Mouse (Mus musculus): ENCODE data around the gene Zp1. TPM values are rescaled to one million over a fixed set of nuclear protein-coding genes. Genes with fewer than 3 reads are reported as not detected.

Zp1 gene
- polyA plus RNA-seq, 1 experiment from 2014 or later: 0.79 TPM

DNA sequence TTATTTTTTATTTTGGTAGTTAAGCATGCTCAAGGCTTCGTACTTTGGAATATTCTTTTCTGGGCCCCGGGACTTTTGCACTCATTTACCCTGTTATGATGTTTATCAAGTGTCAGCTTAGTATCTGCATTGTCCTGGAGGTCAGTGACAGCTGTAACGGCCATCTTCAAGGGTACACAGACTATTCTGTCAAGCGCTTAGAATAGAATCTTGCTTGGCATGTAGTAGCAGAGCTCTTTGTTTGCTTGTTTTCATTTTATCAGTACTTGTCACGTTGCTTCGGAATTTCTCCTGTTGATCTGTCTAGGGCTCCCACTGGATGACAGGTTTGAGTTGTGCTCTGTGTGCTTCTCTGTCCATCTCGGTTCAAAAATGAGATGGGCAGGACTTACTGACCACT lies 23.6 kb downstream of the Zp1 start:
- WGBS: 78% methylated on average over 7 of the region's 7 CpGs
- H3K9ac ChIP-seq (ENCODE audit: low read depth, low read length): no peak overlapping the region; the same call in 1 of the 2 replicates

GRCm38 (mm10) chr19:10895708-10896107 lies 24.7 kb downstream of the Zp1 start:
- Histone ChIP-seq H3K4me2 (ENCODE audit: low read length) (peak overlapping the region; percentile 62), H3K27ac (ENCODE audit: low read depth, low read length) (peak overlapping the region; percentile 95), H3K4me3 (ENCODE audit: low read length) (peak overlapping the region; percentile 94), H3K36me3 (ENCODE audit: control insufficient read depth, insufficient read depth, low read length) (peaks cover 26% of the 10 kb centered on the region), H3K27me3 (replicated peaks; ENCODE audit: control insufficient read depth, insufficient read depth, low read length) (no peaks in the 10 kb centered on the region), H3K4me1 (ENCODE audit: control insufficient read depth, insufficient read depth, low read depth, low read length) (peaks cover 15% of the 10 kb centered on the region), H3K9ac (ENCODE audit: low read depth, low read length) (peak overlapping the region; percentile 92), H3K9me3 (ENCODE audit: control insufficient read depth, low read length) (no peaks in the 10 kb centered on the region)
- WGBS: under 1% methylated on average over 16 of the region's 16 CpGs
- ATAC-seq: no peak

More for the DNA sequence above, 23.6 kb downstream of the Zp1 start:
- Histone ChIP-seq H3K9me3 (ENCODE audit: control insufficient read depth, low read length) (no peaks in the 10 kb centered on the region), H3K36me3 (ENCODE audit: control insufficient read depth, insufficient read depth, low read length) (peaks cover 37% of the 10 kb centered on the region), H3K27ac (ENCODE audit: low read depth, low read length) (no peak overlapping the region), H3K4me1 (ENCODE audit: control insufficient read depth, insufficient read depth, low read depth, low read length) (peaks cover 15% of the 10 kb centered on the region), H3K4me2 (ENCODE audit: low read length) (peak overlapping the region; percentile 62), H3K27me3 (replicated peaks; ENCODE audit: control insufficient read depth, insufficient read depth, low read length) (no peaks in the 10 kb centered on the region), H3K4me3 (ENCODE audit: low read length) (peak overlapping the region; percentile 94)
- ATAC-seq: no peak

GRCm38 (mm10) chr19:10895016-10895528 lies 25.4 kb downstream of the Zp1 start, which contains the start of gene Prpf19:
Gene Prpf19, plus strand, starts transcription at chr19:10895231.
- H3K27me3 ChIP-seq (replicated peaks; ENCODE audit: control insufficient read depth, insufficient read depth, low read length): no peaks in the 10 kb centered on the region
- under 1% methylated on average over 43 of the region's 43 CpGs for WGBS
- H3K4me3 ChIP-seq (ENCODE audit: low read length): peak within 1 kb of the TSS; percentile 94
- peaks cover 15% of the 10 kb centered on the region for H3K4me1 ChIP-seq (ENCODE audit: control insufficient read depth, insufficient read depth, low read depth, low read length)
- H3K9ac ChIP-seq (ENCODE audit: low read depth, low read length): peak within 1 kb of the TSS; percentile 92
- peaks cover 19% of the 10 kb centered on the region for H3K36me3 ChIP-seq (ENCODE audit: control insufficient read depth, insufficient read depth, low read length)
- H3K27ac ChIP-seq (ENCODE audit: low read depth, low read length): peak within 1 kb of the TSS; percentile 95
- peak; percentile 97 for ATAC-seq
- peak within 1 kb of the TSS; percentile 62 for H3K4me2 ChIP-seq (ENCODE audit: low read length)
- H3K9me3 ChIP-seq (ENCODE audit: control insufficient read depth, low read length): no peaks in the 10 kb centered on the region

DNA sequence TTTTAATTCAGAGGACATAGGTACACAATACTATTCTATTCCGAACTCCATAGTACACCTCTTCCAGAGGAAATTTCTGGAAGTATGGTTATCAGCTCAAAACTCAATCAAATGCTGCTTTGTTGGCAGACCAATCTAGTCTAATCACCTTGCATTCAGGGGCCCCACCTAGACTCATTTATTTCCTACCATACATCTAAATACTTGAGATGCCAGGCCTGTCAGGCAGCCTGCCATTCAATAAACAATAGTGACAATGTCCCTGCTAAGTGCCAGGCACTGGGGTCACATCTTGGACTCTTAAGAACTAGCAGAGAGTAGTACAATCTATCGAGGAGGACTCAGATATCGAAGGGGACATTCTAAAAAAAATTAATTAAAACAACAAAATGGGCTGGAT lies 28.2 kb downstream of the Zp1 start:
- whole genome bisulfite sequencing: 91% methylated on average over 3 of the region's 3 CpGs
- Histone ChIP-seq H3K27me3 (replicated peaks; ENCODE audit: control insufficient read depth, insufficient read depth, low read length) (no peaks in the 10 kb centered on the region), H3K9me3 (ENCODE audit: control insufficient read depth, low read length) (no peaks in the 10 kb centered on the region), H3K9ac (ENCODE audit: low read depth, low read length) (no peak overlapping the region), H3K4me2 (ENCODE audit: low read length) (no peak overlapping the region), H3K36me3 (ENCODE audit: control insufficient read depth, insufficient read depth, low read length) (no peaks in the 10 kb centered on the region), H3K4me3 (ENCODE audit: low read length) (no peak overlapping the region), H3K4me1 (ENCODE audit: control insufficient read depth, insufficient read depth, low read depth, low read length) (peaks cover 14% of the 10 kb centered on the region), H3K27ac (ENCODE audit: low read depth, low read length) (no peak overlapping the region)
- ATAC-seq: no peak

DNA sequence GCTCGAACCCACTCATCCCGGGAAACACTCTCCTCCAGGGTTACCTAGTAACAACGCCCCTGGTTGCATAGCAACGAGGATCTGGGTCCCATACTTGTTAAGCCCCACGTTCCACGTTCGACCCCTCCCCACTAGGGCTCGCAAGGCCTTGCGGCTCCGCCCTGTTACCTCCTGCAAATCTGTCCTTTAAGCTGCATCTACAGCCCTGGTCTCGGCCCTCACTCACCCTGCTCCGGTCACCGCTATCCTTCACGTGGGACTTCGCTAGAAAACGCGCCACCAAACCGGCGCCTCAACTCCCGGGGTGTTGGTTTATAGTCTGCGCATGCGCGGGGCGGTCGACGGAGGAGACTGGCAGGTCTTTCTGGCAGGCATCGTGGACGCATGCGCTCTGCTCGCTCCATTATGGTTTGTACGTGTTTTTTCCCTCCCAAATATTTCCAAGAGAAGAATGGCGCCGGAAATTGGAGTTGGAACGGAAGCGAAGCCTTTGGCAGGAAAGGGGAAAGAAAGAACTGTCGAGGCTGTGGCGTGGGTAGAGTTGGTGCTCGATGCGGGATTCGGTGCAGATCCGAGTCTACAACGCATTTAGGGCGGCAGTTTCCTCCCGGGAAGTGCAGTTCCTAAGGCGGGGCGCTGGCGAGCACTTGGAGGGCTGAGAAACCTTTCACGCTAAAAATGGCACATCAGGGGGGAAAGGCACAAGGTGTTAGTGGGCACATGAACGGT lies 38.8 kb downstream of the Zp1 start, which contains the start of gene Tmem109:
Gene Tmem109 (minus strand): TSS at position 576 of the 729 bp plus-strand sequence.
- H3K27me3 ChIP-seq (replicated peaks; ENCODE audit: control insufficient read depth, insufficient read depth, low read length): no peaks in the 10 kb centered on the region
- peak; percentile 95 for ATAC-seq
- peaks cover 16% of the 10 kb centered on the region for H3K4me1 ChIP-seq (ENCODE audit: control insufficient read depth, insufficient read depth, low read depth, low read length)
- 0 out of 2 replicates have a peak, but pooled peaks cover 3% of the 10 kb centered on the region for H3K9me3 ChIP-seq (ENCODE audit: control insufficient read depth, low read length)
- H3K9ac ChIP-seq (ENCODE audit: low read depth, low read length): peak within 1 kb of the TSS; percentile 80
- under 1% methylated on average over 49 of the region's 49 CpGs for WGBS
- peak within 1 kb of the TSS; percentile 72 for H3K4me3 ChIP-seq (ENCODE audit: low read length)
- no peaks in the 10 kb centered on the region for H3K36me3 ChIP-seq (ENCODE audit: control insufficient read depth, insufficient read depth, low read length)
- peak within 1 kb of the TSS; percentile 92 for H3K4me2 ChIP-seq (ENCODE audit: low read length)
- H3K27ac ChIP-seq (ENCODE audit: low read depth, low read length): peak within 1 kb of the TSS; percentile 98

DNA sequence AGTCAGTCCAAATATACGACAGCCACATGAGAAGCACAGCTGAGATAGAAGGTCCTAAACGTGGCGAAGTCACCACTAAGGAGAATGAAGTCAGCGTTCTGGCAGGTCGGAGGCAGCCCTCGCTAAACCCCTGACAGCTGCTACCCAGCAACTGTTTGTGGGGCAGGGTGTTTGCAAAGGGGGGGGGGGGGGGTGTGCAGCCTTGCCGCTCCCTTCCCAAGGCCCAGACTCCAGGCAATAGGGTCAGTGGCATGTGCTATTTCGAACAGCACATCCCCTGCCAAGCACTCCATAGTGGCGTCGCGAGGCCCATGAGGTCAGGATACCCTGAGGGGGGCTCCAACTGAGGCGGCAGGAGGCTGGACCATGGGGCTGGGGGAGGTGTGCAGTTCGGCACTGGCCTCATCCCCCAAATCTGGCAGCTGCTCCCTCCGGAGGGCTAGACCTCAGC lies 39.4 kb downstream of the Zp1 start:
- WGBS: 0% methylated on average over 14 of the region's 14 CpGs
- Histone ChIP-seq H3K9me3 (ENCODE audit: control insufficient read depth, low read length) (0 out of 2 replicates have a peak, but pooled peaks cover 3% of the 10 kb centered on the region), H3K36me3 (ENCODE audit: control insufficient read depth, insufficient read depth, low read length) (no peaks in the 10 kb centered on the region), H3K27ac (ENCODE audit: low read depth, low read length) (peak overlapping the region; percentile 98), H3K4me1 (ENCODE audit: control insufficient read depth, insufficient read depth, low read depth, low read length) (peaks cover 16% of the 10 kb centered on the region), H3K4me3 (ENCODE audit: low read length) (peak overlapping the region; percentile 72), H3K9ac (ENCODE audit: low read depth, low read length) (peak overlapping the region; percentile 80), H3K27me3 (replicated peaks; ENCODE audit: control insufficient read depth, insufficient read depth, low read length) (no peaks in the 10 kb centered on the region), H3K4me2 (ENCODE audit: low read length) (peak overlapping the region; percentile 92)
- no peak; the same call in 1 of the 2 replicates for ATAC-seq

DNA sequence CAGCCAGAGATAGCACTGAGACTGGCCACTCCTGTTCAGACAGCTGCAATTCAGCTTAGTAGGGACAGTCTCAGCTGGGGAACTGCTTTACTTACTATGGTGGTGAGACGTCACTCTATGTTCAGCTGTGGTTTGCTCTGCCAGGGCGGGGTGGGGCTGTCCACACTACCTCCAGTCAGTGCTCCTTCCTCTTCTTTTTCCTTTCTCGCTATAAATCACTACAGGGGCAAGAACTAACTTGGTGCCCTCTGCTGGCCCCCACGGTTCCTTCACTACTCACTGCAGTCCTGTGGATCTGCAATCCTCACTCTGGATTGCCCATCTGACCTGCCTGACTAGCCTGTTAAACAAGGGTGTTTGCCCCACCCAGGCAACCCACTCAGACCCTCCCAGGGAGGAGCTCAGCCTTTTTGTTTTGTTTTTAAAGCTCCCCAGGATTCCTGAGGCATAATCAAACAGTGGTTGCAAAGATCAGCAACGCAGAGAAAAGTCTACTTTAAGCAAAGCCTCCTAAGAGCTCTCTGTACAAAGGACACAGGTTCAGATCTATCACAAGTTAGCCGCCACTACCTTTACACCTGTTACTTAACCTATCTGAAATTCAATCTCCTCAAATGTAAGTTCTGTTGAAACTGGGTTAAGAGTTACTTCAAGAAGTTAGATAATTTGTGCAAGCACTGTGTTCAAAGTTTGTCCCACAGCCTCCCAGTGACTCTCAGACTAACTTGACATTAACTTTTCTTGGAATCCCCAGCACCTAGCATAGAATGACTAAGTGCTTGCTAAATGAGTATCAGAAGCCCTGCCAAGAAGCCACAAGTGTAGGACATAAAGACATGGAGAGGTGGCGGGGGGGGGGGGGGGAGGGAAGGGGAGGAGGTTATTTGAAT lies 40.1 kb downstream of the Zp1 start:
- no peak for ATAC-seq
- H3K36me3 ChIP-seq (ENCODE audit: control insufficient read depth, insufficient read depth, low read length): no peaks in the 10 kb centered on the region
- 46% methylated on average over 6 of the region's 7 CpGs for WGBS
- H3K27me3 ChIP-seq (replicated peaks; ENCODE audit: control insufficient read depth, insufficient read depth, low read length): no peaks in the 10 kb centered on the region
- peak overlapping the region; percentile 80 for H3K9ac ChIP-seq (ENCODE audit: low read depth, low read length)
- H3K9me3 ChIP-seq (ENCODE audit: control insufficient read depth, low read length): 0 out of 2 replicates have a peak, but pooled peaks cover 3% of the 10 kb centered on the region
- peaks cover 16% of the 10 kb centered on the region for H3K4me1 ChIP-seq (ENCODE audit: control insufficient read depth, insufficient read depth, low read depth, low read length)
- peak overlapping the region; percentile 92 for H3K4me2 ChIP-seq (ENCODE audit: low read length)
- H3K27ac ChIP-seq (ENCODE audit: low read depth, low read length): peak overlapping the region; percentile 98
- H3K4me3 ChIP-seq (ENCODE audit: low read length): peak overlapping the region; percentile 72

GRCm38 (mm10) chr19:10878201-10878837 lies 42.1 kb downstream of the Zp1 start:
- no peaks in the 10 kb centered on the region for H3K27me3 ChIP-seq (replicated peaks; ENCODE audit: control insufficient read depth, insufficient read depth, low read length)
- no peaks in the 10 kb centered on the region for H3K9me3 ChIP-seq (ENCODE audit: control insufficient read depth, low read length)
- no peak overlapping the region for H3K4me3 ChIP-seq (ENCODE audit: low read length)
- no peak overlapping the region for H3K27ac ChIP-seq (ENCODE audit: low read depth, low read length)
- no peak overlapping the region for H3K4me2 ChIP-seq (ENCODE audit: low read length)
- H3K9ac ChIP-seq (ENCODE audit: low read depth, low read length): no peak overlapping the region
- H3K4me1 ChIP-seq (ENCODE audit: control insufficient read depth, insufficient read depth, low read depth, low read length): peaks cover 16% of the 10 kb centered on the region
- H3K36me3 ChIP-seq (ENCODE audit: control insufficient read depth, insufficient read depth, low read length): peaks cover 7% of the 10 kb centered on the region
- 91% methylated on average over 7 of the region's 7 CpGs for WGBS
- no peak for ATAC-seq

All from hindbrain, embryonic 16.5 days (tissue).